Mouse (Mus musculus) WW6 (cell line): ENCODE results near the gene Ltb.
A peak's percentile ranks its signal among the peaks of the same experiment; 100 is the strongest.

Source experiments
- DNase-seq: peaks from one replicate; pipeline ENCODE4 v3.0.0-alpha.2; 2013; ENCODE audit warnings: low read depth, low spot score

The Ltb gene

GRCm38 (mm10) chr17:35165451-35166155, 28.6 kb upstream of the Ltb start:
- no peak for DNase-seq

GRCm38 (mm10) chr17:35166352-35167035, 27.7 kb upstream of the Ltb start:
- DNase-seq: peak; percentile 86

GRCm38 (mm10) chr17:35167794-35168193, 26.4 kb upstream of the Ltb start:
- no peak for DNase-seq

- DNase-seq: no peak
Observed at GRCm38 (mm10) chr17:35168541-35169207, 25.6 kb upstream of the Ltb start.

- DNase-seq: no peak
Observed at GRCm38 (mm10) chr17:35172445-35173234, 21.6 kb upstream of the Ltb start.

GRCm38 (mm10) chr17:35173329-35173728, 20.9 kb upstream of the Ltb start:
- DNase-seq: no peak

GRCm38 (mm10) chr17:35174201-35174977, 19.9 kb upstream of the Ltb start:
- DNase-seq: no peak

- no peak for DNase-seq
Observed at GRCm38 (mm10) chr17:35175382-35175781, 18.9 kb upstream of the Ltb start.

- no peak for DNase-seq
Observed at GRCm38 (mm10) chr17:35175968-35176367, 18.3 kb upstream of the Ltb start, which contains the start of gene Aif1. Gene Aif1, minus strand, starts transcription at chr17:35176068.

- peak; percentile 47 for DNase-seq
Observed at GRCm38 (mm10) chr17:35178528-35178927, 15.7 kb upstream of the Ltb start.

GRCm38 (mm10) chr17:35180093-35180492, 14.1 kb upstream of the Ltb start:
- DNase-seq: no peak

GRCm38 (mm10) chr17:35185639-35186611, 8.3 kb upstream of the Ltb start:
- peak; percentile 62 for DNase-seq

GRCm38 (mm10) chr17:35186681-35187080, 7.6 kb upstream of the Ltb start:
- peak; percentile 67 for DNase-seq

- no peak for DNase-seq
Observed at GRCm38 (mm10) chr17:35187345-35187744, 6.9 kb upstream of the Ltb start.

GRCm38 (mm10) chr17:35187959-35188610, 6.2 kb upstream of the Ltb start, which contains the start of gene Lst1:
Gene Lst1, minus strand, starts transcription at chr17:35188439.
- DNase-seq: no peak

GRCm38 (mm10) chr17:35189186-35189585, 5.1 kb upstream of the Ltb start:
- no peak for DNase-seq

GRCm38 (mm10) chr17:35190096-35190495, 4.1 kb upstream of the Ltb start:
- no peak for DNase-seq

GRCm38 (mm10) chr17:35191723-35192122, 2.5 kb upstream of the Ltb start:
- DNase-seq: no peak

- no peak for DNase-seq
Observed at GRCm38 (mm10) chr17:35192924-35193323, 1.3 kb upstream of the Ltb start.
